Comparison of ENCODE assay signal across 25 mouse cellular contexts in the genomic region with DNA sequence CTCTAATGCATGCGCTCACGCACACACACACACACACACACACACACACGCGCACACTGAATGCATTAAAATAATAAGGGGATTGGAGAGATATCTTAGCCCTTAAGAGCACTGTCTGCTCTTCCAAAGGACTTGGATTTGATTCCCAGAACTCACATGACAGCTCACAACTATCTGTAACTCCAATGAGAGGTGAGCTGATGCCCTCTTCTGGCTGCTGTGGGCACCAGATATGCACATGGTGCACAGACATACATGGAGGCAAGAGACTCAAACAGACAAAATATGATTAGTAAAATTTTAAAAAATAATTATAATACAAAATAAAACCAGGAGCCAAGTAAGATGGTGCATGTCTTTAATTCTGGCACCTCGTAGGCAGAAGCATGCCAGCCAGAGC. TPM values are rescaled to one million over a fixed set of nuclear protein-coding genes. Genes with fewer than 3 reads are reported as not detected.
DNase-seq lines count a peak whose midpoint lies in the region; ATAC-seq and TF ChIP-seq lines count a peak whose summit lies in the region.
"Had no signal": no experiment of that assay in that cellular context is flagged by ENCODE, and none has a peak within 500 bp of the region (broad histone marks: within the 10 kb centered on the region; RNA-seq: fewer than 3 reads in every experiment).

No protein-coding gene starts in this region.

- DNase-seq in lung, postnatal 0 days (ENCODE audit: low spot score), result no peak
- DNase-seq in lung, postnatal 14 days, result no peak
- DNase-seq in R1 (ENCODE audit: low read depth, low spot score), result peak; percentile 50
- no peak for DNase-seq in hindbrain, embryonic 11.5 days (ENCODE audit: low spot score)
- DNase-seq in frontal cortex, postnatal 36 days (ENCODE audit: low spot score in 2 of 2), result no peak
- DNase-seq: adrenal gland, postnatal 36 days; cerebellum, adult 11 months; cerebellum, adult 9-11 months; gastrocnemius, postnatal 36 days; kidney, adult 8-10 months; kidney, postnatal 36 days; liver, embryonic 13.5 days; right cerebral cortex, postnatal 14 days; thymus, postnatal 25 days had no signal

- H3K4me2 ChIP-seq in intestine, postnatal 0 days (replicated peaks; ENCODE audit: low read depth), result no peak overlapping the region
- H3K4me2 ChIP-seq in intestine, embryonic 16.5 days (ENCODE audit: low read depth, low read length), result no peak overlapping the region
- H3K4me2 ChIP-seq in lung, postnatal 0 days (replicated peaks; ENCODE audit: low read depth, low read length), result no peak overlapping the region
- no peak overlapping the region for H3K4me2 ChIP-seq in hindbrain, embryonic 11.5 days (replicated peaks; ENCODE audit: low read depth, low read length)
- H3K4me2 ChIP-seq: heart, embryonic 13.5 days; hindbrain, embryonic 12.5 days; limb, embryonic 13.5 days; liver, embryonic 13.5 days; lung, embryonic 15.5 days; midbrain, embryonic 11.5 days; neural tube, embryonic 12.5 days had no signal

- no peak overlapping the region for H3K9ac ChIP-seq in intestine, postnatal 0 days (ENCODE audit: low read depth, low read length)
- no peak overlapping the region for H3K9ac ChIP-seq in intestine, embryonic 16.5 days (ENCODE audit: low read depth, low read length)
- no peak overlapping the region for H3K9ac ChIP-seq in lung, postnatal 0 days (replicated peaks; ENCODE audit: low read depth)
- H3K9ac ChIP-seq in hindbrain, embryonic 11.5 days (ENCODE audit: low read depth, low read length), result no peak overlapping the region
- H3K9ac ChIP-seq: heart, embryonic 13.5 days; hindbrain, embryonic 12.5 days; limb, embryonic 13.5 days; liver, embryonic 13.5 days; lung, embryonic 15.5 days; neural tube, embryonic 12.5 days had no signal

- H3K27me3 ChIP-seq in intestine, postnatal 0 days (replicated peaks; ENCODE audit: control insufficient read depth, insufficient read depth, low read length), result no peaks in the 10 kb centered on the region
- no peaks in the 10 kb centered on the region for H3K27me3 ChIP-seq in intestine, embryonic 16.5 days (replicated peaks; ENCODE audit: control insufficient read depth, insufficient read depth, low read length)
- H3K27me3 ChIP-seq in lung, postnatal 0 days (replicated peaks; ENCODE audit: insufficient read depth, low read length), result no peaks in the 10 kb centered on the region
- H3K27me3 ChIP-seq in hindbrain, embryonic 11.5 days (ENCODE audit: control insufficient read depth, insufficient read depth, low read length), result no peaks in the 10 kb centered on the region
- H3K27me3 ChIP-seq: hindbrain, embryonic 12.5 days; limb, embryonic 13.5 days; lung, embryonic 15.5 days; neural tube, embryonic 12.5 days had no signal

- no peak overlapping the region for H3K27ac ChIP-seq in intestine, postnatal 0 days (ENCODE audit: low read depth, low read length)
- no peak overlapping the region for H3K27ac ChIP-seq in intestine, embryonic 16.5 days (ENCODE audit: low read length)
- no peak overlapping the region for H3K27ac ChIP-seq in lung, postnatal 0 days (ENCODE audit: low read length)
- H3K27ac ChIP-seq in hindbrain, embryonic 11.5 days (ENCODE audit: low read depth, low read length), result no peak overlapping the region
- H3K27ac ChIP-seq: embryonic facial prominence, embryonic 10.5 days; heart, adult 2 months; heart, embryonic 13.5 days; hindbrain, embryonic 12.5 days; limb, embryonic 13.5 days; liver, embryonic 13.5 days; lung, embryonic 15.5 days; neural tube, embryonic 12.5 days had no signal

- no peak for ATAC-seq in intestine, postnatal 0 days
- ATAC-seq in intestine, embryonic 16.5 days, result no peak
- ATAC-seq in lung, postnatal 0 days, result no peak
- ATAC-seq in hindbrain, embryonic 11.5 days (ENCODE audit: low FRiP score), result no peak
- ATAC-seq: CD4-positive, CD25-positive, alpha-beta regulatory T cell, adult 4 months had no signal

- TF ChIP-seq CTCF in intestine, postnatal 0 days (IDR thresholded peaks at IDR 0.05; ENCODE audit: low read depth), result peak; percentile 38
- TF ChIP-seq CTCF in lung, postnatal 0 days (IDR thresholded peaks at IDR 0.05), result peak; percentile 45

- no peaks in the 10 kb centered on the region for H3K36me3 ChIP-seq in intestine, postnatal 0 days (ENCODE audit: control insufficient read depth, insufficient read depth)
- no peaks in the 10 kb centered on the region for H3K36me3 ChIP-seq in intestine, embryonic 16.5 days (ENCODE audit: control insufficient read depth, insufficient read depth, low read length)
- H3K36me3 ChIP-seq in lung, postnatal 0 days (ENCODE audit: insufficient read depth, low read length), result no peaks in the 10 kb centered on the region
- H3K36me3 ChIP-seq in hindbrain, embryonic 11.5 days (ENCODE audit: control insufficient read depth, insufficient read depth, low read length), result no peaks in the 10 kb centered on the region
- H3K36me3 ChIP-seq: embryonic facial prominence, embryonic 10.5 days; heart, embryonic 13.5 days; liver, embryonic 13.5 days; lung, embryonic 15.5 days had no signal

- WGBS in intestine, postnatal 0 days, result 97% methylated on average over 5 of the region's 5 CpGs
- WGBS in intestine, embryonic 16.5 days, result 88% methylated on average over 5 of the region's 5 CpGs
- 92% methylated on average over 5 of the region's 5 CpGs for WGBS in lung, postnatal 0 days
- WGBS in hindbrain, embryonic 11.5 days, result 95% methylated on average over 5 of the region's 5 CpGs

- no peaks in the 10 kb centered on the region for H3K9me3 ChIP-seq in intestine, postnatal 0 days (ENCODE audit: control insufficient read depth)
- H3K9me3 ChIP-seq in intestine, embryonic 16.5 days (ENCODE audit: control insufficient read depth, low read length), result no peaks in the 10 kb centered on the region
- no peaks in the 10 kb centered on the region for H3K9me3 ChIP-seq in lung, postnatal 0 days (ENCODE audit: low read length)
- H3K9me3 ChIP-seq in hindbrain, embryonic 11.5 days (ENCODE audit: control insufficient read depth, low read length), result no peaks in the 10 kb centered on the region
- H3K9me3 ChIP-seq: embryonic facial prominence, embryonic 10.5 days; heart, embryonic 13.5 days; hindbrain, embryonic 12.5 days; limb, embryonic 13.5 days; liver, embryonic 13.5 days; lung, embryonic 15.5 days; neural tube, embryonic 12.5 days had no signal

- no peaks in the 10 kb centered on the region for H3K4me1 ChIP-seq in intestine, postnatal 0 days (replicated peaks; ENCODE audit: control insufficient read depth, insufficient read depth, low read length)
- no peaks in the 10 kb centered on the region for H3K4me1 ChIP-seq in intestine, embryonic 16.5 days (ENCODE audit: control insufficient read depth, insufficient read depth, low read length)
- H3K4me1 ChIP-seq in lung, postnatal 0 days (ENCODE audit: insufficient read depth, low read depth, low read length), result no peaks in the 10 kb centered on the region
- no peaks in the 10 kb centered on the region for H3K4me1 ChIP-seq in hindbrain, embryonic 11.5 days (replicated peaks; ENCODE audit: control insufficient read depth, insufficient read depth, low read length)
- H3K4me1 ChIP-seq: embryonic facial prominence, embryonic 10.5 days; heart, embryonic 13.5 days; liver, embryonic 13.5 days; neural tube, embryonic 12.5 days had no signal

- TF ChIP-seq EP300 in lung, postnatal 0 days (IDR thresholded peaks at IDR 0.05), result no peak

- H3K4me3 ChIP-seq in intestine, postnatal 0 days (ENCODE audit: low read depth, low read length), result no peak overlapping the region
- H3K4me3 ChIP-seq in intestine, embryonic 16.5 days (ENCODE audit: low read length), result no peak overlapping the region
- no peak overlapping the region for H3K4me3 ChIP-seq in lung, postnatal 0 days (ENCODE audit: low read depth, low read length)
- H3K4me3 ChIP-seq in hindbrain, embryonic 11.5 days (ENCODE audit: low read depth, low read length), result no peak overlapping the region
- H3K4me3 ChIP-seq: embryonic facial prominence, embryonic 10.5 days; heart, adult 2 months; heart, embryonic 13.5 days; hindbrain, embryonic 12.5 days; limb, embryonic 13.5 days; liver, embryonic 13.5 days; lung, embryonic 15.5 days; neural tube, embryonic 12.5 days had no signal

RNA-seq across cellular contexts. Expression of gene Ago4, which starts 6.4 kb away (rescaled TPM):
- 0.90 and 1.1 TPM in 2 replicates for polyA plus RNA-seq in intestine, postnatal 0 days (2015; fragmentation: Nextera tagmentation; extraction: Ambion mirVana)
- polyA plus RNA-seq in intestine, embryonic 16.5 days (2015; fragmentation: Nextera tagmentation; extraction: Ambion mirVana), result 0.65 and 0.86 TPM in 2 replicates
- polyA plus RNA-seq in lung, postnatal 0 days (2015; fragmentation: Nextera tagmentation; extraction: Ambion mirVana), result 5.6 and 6.1 TPM in 2 replicates
- polyA plus RNA-seq in hindbrain, embryonic 11.5 days (2014; fragmentation: Nextera tagmentation; extraction: Ambion mirVana), result 2.7 and 4.1 TPM in 2 replicates

RNA-seq across cellular contexts. Expression of gene Clspn, which starts 29.9 kb away (rescaled TPM):
- 8.3 and 10.2 TPM in 2 replicates for polyA plus RNA-seq in intestine, postnatal 0 days (2015; fragmentation: Nextera tagmentation; extraction: Ambion mirVana)
- 20.8 and 26.5 TPM in 2 replicates for polyA plus RNA-seq in intestine, embryonic 16.5 days (2015; fragmentation: Nextera tagmentation; extraction: Ambion mirVana)
- 3.2 and 3.5 TPM in 2 replicates for polyA plus RNA-seq in lung, postnatal 0 days (2015; fragmentation: Nextera tagmentation; extraction: Ambion mirVana)
- 41.8 and 53.7 TPM in 2 replicates for polyA plus RNA-seq in hindbrain, embryonic 11.5 days (2014; fragmentation: Nextera tagmentation; extraction: Ambion mirVana)

RNA-seq across cellular contexts. Expression of gene Ago1, which starts 58.4 kb away (rescaled TPM):
- polyA plus RNA-seq in intestine, postnatal 0 days (2015; fragmentation: Nextera tagmentation; extraction: Ambion mirVana), result 2.7 and 3.2 TPM in 2 replicates
- polyA plus RNA-seq in intestine, embryonic 16.5 days (2015; fragmentation: Nextera tagmentation; extraction: Ambion mirVana), result 3.3 and 3.5 TPM in 2 replicates
- 5.4 and 5.7 TPM in 2 replicates for polyA plus RNA-seq in lung, postnatal 0 days (2015; fragmentation: Nextera tagmentation; extraction: Ambion mirVana)
- polyA plus RNA-seq in hindbrain, embryonic 11.5 days (2014; fragmentation: Nextera tagmentation; extraction: Ambion mirVana), result 29.9 and 37.9 TPM in 2 replicates
